Comparison of ENCODE assay signal across 8 mouse cellular contexts in the genomic region with DNA sequence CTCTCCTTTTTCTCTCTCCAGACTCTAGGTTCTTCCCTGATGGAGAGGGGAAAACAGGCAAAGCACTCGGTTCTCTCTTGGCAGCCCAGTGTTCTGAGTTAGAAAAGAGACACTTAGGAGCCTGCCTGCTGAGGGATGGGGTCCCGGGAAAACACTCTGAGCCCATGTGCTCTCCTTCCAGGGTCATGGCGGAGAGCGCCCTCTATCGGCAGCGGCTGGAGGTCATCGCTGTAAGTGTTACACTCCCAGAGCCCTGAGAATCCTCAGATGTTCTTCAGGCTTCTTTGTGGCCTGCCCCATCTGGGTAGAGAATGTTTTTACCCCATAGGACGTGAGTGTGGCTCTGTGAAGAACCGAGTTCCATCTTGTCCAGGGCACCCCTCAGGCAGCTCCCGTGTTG. TPM values are rescaled to one million over a fixed set of nuclear protein-coding genes. Genes with fewer than 3 reads are reported as not detected.
DNase-seq lines count a peak whose midpoint lies in the region; ATAC-seq lines count a peak whose summit lies in the region.

No protein-coding gene starts in this region.

- H3K4me2 ChIP-seq in forebrain, embryonic 14.5 days (ENCODE audit: low read length), result no peak overlapping the region
- H3K4me2 ChIP-seq in forebrain, embryonic 15.5 days (replicated peaks), result no peak overlapping the region

- ATAC-seq in forebrain, embryonic 14.5 days, result no peak
- no peak for ATAC-seq in forebrain, embryonic 15.5 days (replicated peaks)

- no peak overlapping the region for H3K4me3 ChIP-seq in forebrain, embryonic 14.5 days (ENCODE audit: low read depth, low read length)
- no peak overlapping the region for H3K4me3 ChIP-seq in forebrain, embryonic 15.5 days
- no peak overlapping the region for H3K4me3 ChIP-seq in embryonic facial prominence, embryonic 10.5 days

- no peaks in the 10 kb centered on the region for H3K36me3 ChIP-seq in forebrain, embryonic 14.5 days (ENCODE audit: control insufficient read depth, insufficient read depth, low read length)
- no peaks in the 10 kb centered on the region for H3K36me3 ChIP-seq in forebrain, embryonic 15.5 days
- no peaks in the 10 kb centered on the region for H3K36me3 ChIP-seq in embryonic facial prominence, embryonic 10.5 days (replicated peaks)

- H3K9me3 ChIP-seq in forebrain, embryonic 14.5 days (replicated peaks; ENCODE audit: control insufficient read depth, low read length), result no peaks in the 10 kb centered on the region
- no peaks in the 10 kb centered on the region for H3K9me3 ChIP-seq in forebrain, embryonic 15.5 days
- H3K9me3 ChIP-seq in embryonic facial prominence, embryonic 10.5 days, result no peaks in the 10 kb centered on the region

- WGBS in forebrain, embryonic 14.5 days, result 16% methylated on average over 10 of the region's 10 CpGs
- 10% methylated on average over 10 of the region's 10 CpGs for WGBS in forebrain, embryonic 15.5 days
- 13% methylated on average over 10 of the region's 10 CpGs for WGBS in embryonic facial prominence, embryonic 10.5 days

- H3K9ac ChIP-seq in forebrain, embryonic 14.5 days (ENCODE audit: low read length), result no peak overlapping the region
- H3K9ac ChIP-seq in forebrain, embryonic 15.5 days (replicated peaks), result no peak overlapping the region

- H3K4me1 ChIP-seq in forebrain, embryonic 14.5 days (ENCODE audit: control insufficient read depth, insufficient read depth, low read length), result no peaks in the 10 kb centered on the region
- H3K4me1 ChIP-seq in forebrain, embryonic 15.5 days, result peaks cover 9% of the 10 kb centered on the region
- peaks cover 54% of the 10 kb centered on the region for H3K4me1 ChIP-seq in embryonic facial prominence, embryonic 10.5 days

- peak; percentile 51 for DNase-seq in forebrain, embryonic 14.5 days (ENCODE audit: low spot score)
- DNase-seq in ovary, postnatal 36 days (ENCODE audit: low spot score), result peak; percentile 62
- no peak for DNase-seq in ovary, postnatal 10 days (ENCODE audit: low spot score)
- DNase-seq in embryonic facial prominence, embryonic 10.5 days (ENCODE audit: low spot score), result peak; percentile 79
- peak; percentile 65 to 88 for DNase-seq in kidney, postnatal 36 days
- DNase-seq in spleen, postnatal 4 days (ENCODE audit: low spot score in 2 of 2), result peak; percentile 54 to 88
- DNase-seq in layer of hippocampus, adult 9-11 months, result no peak

- H3K27ac ChIP-seq in forebrain, embryonic 14.5 days (ENCODE audit: low read depth, low read length), result no peak overlapping the region
- no peak overlapping the region for H3K27ac ChIP-seq in forebrain, embryonic 15.5 days (replicated peaks)
- no peak overlapping the region for H3K27ac ChIP-seq in embryonic facial prominence, embryonic 10.5 days (replicated peaks)

- H3K27me3 ChIP-seq in forebrain, embryonic 14.5 days (replicated peaks; ENCODE audit: control insufficient read depth, insufficient read depth, low read length), result peaks cover 40% of the 10 kb centered on the region
- peaks cover 29% of the 10 kb centered on the region for H3K27me3 ChIP-seq in forebrain, embryonic 15.5 days
- H3K27me3 ChIP-seq in embryonic facial prominence, embryonic 10.5 days (replicated peaks; ENCODE audit: low read depth, poor library complexity, severe bottlenecking), result peaks cover 83% of the 10 kb centered on the region

RNA-seq across cellular contexts. Expression of a gene that starts 2.9 kb away (rescaled TPM):
- 0.33 and 0.53 TPM in 2 replicates for polyA plus RNA-seq in forebrain, embryonic 14.5 days (2014; fragmentation: Nextera tagmentation; extraction: Ambion mirVana)
- 0.94 and 2.6 TPM in 2 replicates for polyA plus RNA-seq in forebrain, embryonic 15.5 days (2015; fragmentation: Nextera tagmentation; extraction: Ambion mirVana)
- polyA plus RNA-seq in embryonic facial prominence, embryonic 10.5 days (2016; fragmentation: Nextera tagmentation; extraction: Ambion mirVana), result 9.3 and 11.5 TPM in 2 replicates

RNA-seq across cellular contexts. Expression of a gene that starts 12.2 kb away (rescaled TPM):
- not detected in 2 replicates for polyA plus RNA-seq in forebrain, embryonic 14.5 days (2014; fragmentation: Nextera tagmentation; extraction: Ambion mirVana)
- polyA plus RNA-seq in forebrain, embryonic 15.5 days (2015; fragmentation: Nextera tagmentation; extraction: Ambion mirVana), result not detected in 2 replicates
- polyA plus RNA-seq in embryonic facial prominence, embryonic 10.5 days (2016; fragmentation: Nextera tagmentation; extraction: Ambion mirVana), result 0.28 TPM in 1 of 2 replicates, not detected in the other

RNA-seq across cellular contexts. Expression of a gene that starts 18.2 kb away (rescaled TPM):
- 0.19 and 0.70 TPM in 2 replicates for polyA plus RNA-seq in forebrain, embryonic 14.5 days (2014; fragmentation: Nextera tagmentation; extraction: Ambion mirVana)
- polyA plus RNA-seq in forebrain, embryonic 15.5 days (2015; fragmentation: Nextera tagmentation; extraction: Ambion mirVana), result 0.41 and 0.68 TPM in 2 replicates
- polyA plus RNA-seq in embryonic facial prominence, embryonic 10.5 days (2016; fragmentation: Nextera tagmentation; extraction: Ambion mirVana), result 0.16 and 0.29 TPM in 2 replicates

RNA-seq across cellular contexts. Expression of a gene that starts 20.6 kb away (rescaled TPM):
- not detected in 2 replicates for polyA plus RNA-seq in forebrain, embryonic 14.5 days (2014; fragmentation: Nextera tagmentation; extraction: Ambion mirVana)
- polyA plus RNA-seq in forebrain, embryonic 15.5 days (2015; fragmentation: Nextera tagmentation; extraction: Ambion mirVana), result not detected in 2 replicates
- polyA plus RNA-seq in embryonic facial prominence, embryonic 10.5 days (2016; fragmentation: Nextera tagmentation; extraction: Ambion mirVana), result not detected in 2 replicates

RNA-seq across cellular contexts. Expression of a gene that starts 22.9 kb away (rescaled TPM):
- 0.77 and 1.3 TPM in 2 replicates for polyA plus RNA-seq in forebrain, embryonic 14.5 days (2014; fragmentation: Nextera tagmentation; extraction: Ambion mirVana)
- polyA plus RNA-seq in forebrain, embryonic 15.5 days (2015; fragmentation: Nextera tagmentation; extraction: Ambion mirVana), result 1.4 TPM in 2 replicates
- polyA plus RNA-seq in embryonic facial prominence, embryonic 10.5 days (2016; fragmentation: Nextera tagmentation; extraction: Ambion mirVana), result 0.60 and 1.0 TPM in 2 replicates

Comparison
In these comparisons a context has a peak if more than half of its experiments do, and no peak if none do; other contexts are left out.
1. DNase-seq: peak in forebrain, embryonic 14.5 days (single experiment), ovary, postnatal 36 days (single experiment), embryonic facial prominence, embryonic 10.5 days (single experiment), kidney, postnatal 36 days (2 of 2) and spleen, postnatal 4 days (2 of 2); none in ovary, postnatal 10 days (single experiment) and layer of hippocampus, adult 9-11 months (single experiment).